Mouse (Mus musculus) left cerebral cortex, postnatal 4 days (tissue): ENCODE data around the gene Tenm4. TPM values are rescaled to one million over a fixed set of nuclear protein-coding genes. Genes with fewer than 3 reads are reported as not detected.

Experiments
- DNase-seq: peaks from one replicate; pipeline ENCODE4 v3.0.0-alpha.2; 2022
- intact Hi-C: fragments of 180-260 bp; cut with DNase I; formaldehyde crosslinking; loops from one replicate; pipeline ENCODE4 v1.15.1; 2025
- total RNA-seq, 2 experiments: library from RNA; stranded (reverse); gene quantifications; 2 replicates each; pipeline ENCODE4 v1.2.3; 2021

Gene Tenm4
- total RNA-seq, 2 experiments from 2014 or later = 98.0 to 123 TPM

- intact Hi-C loops = no loop called here
These were observed 490.5 kb downstream of the Tenm4 start for GRCm38 (mm10) chr7:96661352-96662169.

GRCm38 (mm10) chr7:96663336-96663735, 492.3 kb downstream of the Tenm4 start:
- DNase-seq = peak; percentile 56
- intact Hi-C loops = no loop called here

More at GRCm38 (mm10) chr7:96661352-96662169, 490.5 kb downstream of the Tenm4 start:
- DNase-seq = no peak

GRCm38 (mm10) chr7:96666366-96666896, 495.4 kb downstream of the Tenm4 start:
- intact Hi-C loops = no loop called here

GRCm38 (mm10) chr7:96667688-96668087, 496.6 kb downstream of the Tenm4 start:
- no peak for DNase-seq
- intact Hi-C loops = no loop called here

More at GRCm38 (mm10) chr7:96666366-96666896, 495.4 kb downstream of the Tenm4 start:
- no peak for DNase-seq

- no peak for DNase-seq
- intact Hi-C loops = no loop called here
These were observed 499.0 kb downstream of the Tenm4 start for GRCm38 (mm10) chr7:96670095-96670494.

GRCm38 (mm10) chr7:96672322-96672914, 501.4 kb downstream of the Tenm4 start:
- intact Hi-C loops = no loop called here
- no peak for DNase-seq

- no peak for DNase-seq
- intact Hi-C loops = no loop called here
These were observed 506.0 kb downstream of the Tenm4 start for GRCm38 (mm10) chr7:96677082-96677481.

GRCm38 (mm10) chr7:96678236-96678635, 507.2 kb downstream of the Tenm4 start:
- no peak for DNase-seq
- intact Hi-C loops = no loop called here

- intact Hi-C loops = no loop called here
- no peak for DNase-seq
These were observed 508.7 kb downstream of the Tenm4 start for GRCm38 (mm10) chr7:96679746-96680145.

GRCm38 (mm10) chr7:96680405-96680804, 509.4 kb downstream of the Tenm4 start:
- peak; percentile 24 for DNase-seq
- intact Hi-C loops = no loop called here

GRCm38 (mm10) chr7:96681808-96682207, 510.8 kb downstream of the Tenm4 start:
- no peak for DNase-seq
- intact Hi-C loops = no loop called here

GRCm38 (mm10) chr7:96688141-96688540, 517.1 kb downstream of the Tenm4 start:
- no peak for DNase-seq
- intact Hi-C loops = no loop called here

GRCm38 (mm10) chr7:96701097-96701845, 530.2 kb downstream of the Tenm4 start:
- no peak for DNase-seq
- intact Hi-C loops = no loop called here

- intact Hi-C loops = no loop called here
- peak; percentile 17 for DNase-seq
These were observed 532.9 kb downstream of the Tenm4 start for GRCm38 (mm10) chr7:96703958-96704357.

- intact Hi-C loops = no loop called here
- no peak for DNase-seq
These were observed 534.5 kb downstream of the Tenm4 start for GRCm38 (mm10) chr7:96705307-96706129.

- DNase-seq = no peak
- intact Hi-C loops = no loop called here
These were observed 535.5 kb downstream of the Tenm4 start for GRCm38 (mm10) chr7:96706531-96706930.

- DNase-seq = no peak
- intact Hi-C loops = no loop called here
These were observed 536.1 kb downstream of the Tenm4 start for GRCm38 (mm10) chr7:96707112-96707511.

GRCm38 (mm10) chr7:96708071-96708470, 537.0 kb downstream of the Tenm4 start:
- DNase-seq = no peak
- intact Hi-C loops = no loop called here

GRCm38 (mm10) chr7:96708561-96708960, 537.5 kb downstream of the Tenm4 start:
- intact Hi-C loops = no loop called here
- no peak for DNase-seq

GRCm38 (mm10) chr7:96708968-96709367, 537.9 kb downstream of the Tenm4 start:
- DNase-seq = no peak
- intact Hi-C loops = no loop called here
